Mouse (Mus musculus) neural tube, embryonic 15.5 days (tissue): ENCODE measurements around the gene Gm11559. TPM values are rescaled to one million over a fixed set of nuclear protein-coding genes. Genes with fewer than 3 reads are reported as not detected.

Source experiments
- ATAC-seq: fragments of 200-750 bp; cut with Nextera tagmentation; 2 replicates; pipeline ENCODE4 v1.8.0; 2017; ENCODE audit warnings: mild to moderate bottlenecking, moderate TSS enrichment, moderate library complexity; ENCODE audit not compliant: low FRiP score
- H3K27ac ChIP-seq: fragments of 300-500 bp; sonication (generic); replicated peaks from 2 replicates; pipeline ENCODE4 v1.5.1; 2015; ENCODE audit warnings: mild to moderate bottlenecking, inconsistent platforms
- H3K27me3 ChIP-seq: fragments of 300-500 bp; sonication (generic); replicated peaks from 2 replicates; pipeline ENCODE4 v1.6.1; 2015; ENCODE audit warnings: inconsistent platforms
- H3K36me3 ChIP-seq: fragments of 300-500 bp; sonication (generic); 2 replicates; pipeline ENCODE4 v1.6.1; 2015; ENCODE audit warnings: inconsistent platforms
- H3K4me1 ChIP-seq: fragments of 300-500 bp; sonication (generic); 2 replicates; pipeline ENCODE4 v1.6.1; 2015; ENCODE audit warnings: inconsistent platforms
- H3K4me2 ChIP-seq: fragments of 300-500 bp; sonication (generic); 2 replicates; pipeline ENCODE4 v1.6.1; 2015; ENCODE audit warnings: inconsistent platforms, mild to moderate bottlenecking, moderate library complexity
- H3K4me3 ChIP-seq: fragments of 300-500 bp; sonication (generic); replicated peaks from 2 replicates; pipeline ENCODE4 v1.5.1; 2015; ENCODE audit warnings: mild to moderate bottlenecking, inconsistent platforms
- H3K9ac ChIP-seq: fragments of 300-500 bp; sonication (generic); replicated peaks from 2 replicates; pipeline ENCODE4 v1.6.1; 2015; ENCODE audit warnings: mild to moderate bottlenecking, inconsistent platforms
- H3K9me3 ChIP-seq: fragments of 300-500 bp; sonication (generic); replicated peaks from 2 replicates; pipeline ENCODE4 v1.6.1; 2016; ENCODE audit warnings: inconsistent platforms
- WGBS: fragments of 180-500 bp; shearing (Covaris S2); methylation state at CpG from one replicate; pipeline ENCODE4 v1.1.7; 2015; ENCODE audit warnings: mixed read lengths; 5-methylcytosine and 5-hydroxymethylcytosine counted together
- polyA plus RNA-seq: library from polyadenylated mRNA; unstranded; fragments of >200 nt; fragmentation: Nextera tagmentation; extraction: Ambion mirVana; gene quantifications from 2 replicates; pipeline ENCODE4 v1.2.1, GENCODE M21; 2015

Gm11559 gene
- polyA plus RNA-seq, 1 experiment from 2014 or later: not detected

DNA sequence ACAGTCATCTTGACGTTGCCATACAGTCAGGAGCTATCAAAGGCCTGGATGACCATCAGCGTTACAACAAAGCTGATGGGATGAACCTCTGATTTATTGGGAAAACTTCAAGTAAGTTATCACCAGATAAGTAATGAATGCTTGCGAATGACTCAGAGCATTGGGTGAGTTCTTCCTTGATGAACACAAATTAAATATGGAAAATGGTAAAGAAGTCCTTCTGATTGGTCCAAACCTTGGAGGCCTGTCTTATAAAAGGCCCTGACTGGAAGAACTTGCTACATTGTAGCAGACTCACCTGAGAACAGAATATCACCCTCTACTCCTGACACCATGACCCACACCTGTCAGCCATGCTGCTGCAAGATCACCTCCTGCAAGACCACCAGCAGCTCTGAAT is 50.2 kb downstream of the Gm11559 start, which contains the start of gene Gm11565:
TSS of gene Gm11565 (plus strand) at position 301 of the 400 bp plus-strand sequence.
- Histone ChIP-seq H3K9me3 (no peaks in the 10 kb centered on the region), H3K4me2 (no peak within 1 kb of the TSS), H3K36me3 (no peaks in the 10 kb centered on the region), H3K4me3 (no peak within 1 kb of the TSS), H3K4me1 (no peaks in the 10 kb centered on the region), H3K27ac (no peak within 1 kb of the TSS), H3K9ac (no peak within 1 kb of the TSS), H3K27me3 (no peaks in the 10 kb centered on the region)
- WGBS: 96% methylated on average over 3 of the region's 3 CpGs
- ATAC-seq: no peak

Other genes with a start within 250 kb of the Gm11559 start
- not detected in 2 replicates for gene Krtap2-4, start 249.6 kb upstream of the Gm11559 start, polyA plus RNA-seq
- not detected in 2 replicates for gene Gm11562, start 244.0 kb upstream of the Gm11559 start, polyA plus RNA-seq
- not detected in 2 replicates for gene Krtap4-1, start 236.2 kb upstream of the Gm11559 start, polyA plus RNA-seq
- not detected in 2 replicates for gene Krtap4-2, start 229.4 kb upstream of the Gm11559 start, polyA plus RNA-seq
- gene Krtap4-7, start 220.4 kb upstream of the Gm11559 start, polyA plus RNA-seq: not detected in 2 replicates
- gene Gm11555, start 214.2 kb upstream of the Gm11559 start, polyA plus RNA-seq: not detected in 2 replicates
- gene Gm11563, start 205.5 kb upstream of the Gm11559 start, polyA plus RNA-seq: not detected in 2 replicates
- gene Krtap4-6, start 198.5 kb upstream of the Gm11559 start, polyA plus RNA-seq: not detected in 2 replicates
- gene Gm14190, start 173.7 kb upstream of the Gm11559 start, polyA plus RNA-seq: not detected in 2 replicates
- gene Gm14180, start 130.2 kb upstream of the Gm11559 start, polyA plus RNA-seq: not detected in 2 replicates
- not detected in 2 replicates for gene Gm11595, start 91.6 kb upstream of the Gm11559 start, polyA plus RNA-seq
- not detected in 2 replicates for gene Krtap4-8, start 83.8 kb upstream of the Gm11559 start, polyA plus RNA-seq
- not detected in 2 replicates for gene Krtap4-9, start 79.3 kb upstream of the Gm11559 start, polyA plus RNA-seq
- gene Gm11596, start 71.0 kb upstream of the Gm11559 start, polyA plus RNA-seq: not detected in 2 replicates
- gene Gm11569, start 65.5 kb upstream of the Gm11559 start, polyA plus RNA-seq: not detected in 2 replicates
- not detected in 2 replicates for gene Gm11554, start 60.0 kb upstream of the Gm11559 start, polyA plus RNA-seq
- gene Krtap4-13, start 54.6 kb upstream of the Gm11559 start, polyA plus RNA-seq: not detected in 2 replicates
- gene Gm11564, start 48.8 kb upstream of the Gm11559 start, polyA plus RNA-seq: not detected in 2 replicates
- gene 2300003K06Rik, start 26.4 kb upstream of the Gm11559 start, polyA plus RNA-seq: not detected in 2 replicates
- gene Krtap4-16, start 12.9 kb upstream of the Gm11559 start, polyA plus RNA-seq: not detected in 2 replicates
- not detected in 2 replicates for gene Gm11568, start 6.6 kb upstream of the Gm11559 start, polyA plus RNA-seq
- not detected in 2 replicates for gene Krtap9-1, start 8.9 kb downstream of the Gm11559 start, polyA plus RNA-seq
- gene Gm11567, start 14.7 kb downstream of the Gm11559 start, polyA plus RNA-seq: not detected in 2 replicates
- gene Krtap31-1, start 43.4 kb downstream of the Gm11559 start, polyA plus RNA-seq: not detected in 2 replicates
- not detected in 2 replicates for gene Gm11565, start 50.3 kb downstream of the Gm11559 start, polyA plus RNA-seq
- not detected in 2 replicates for gene Krtap31-2, start 71.8 kb downstream of the Gm11559 start, polyA plus RNA-seq
- not detected in 2 replicates for gene Krtap9-5, start 84.0 kb downstream of the Gm11559 start, polyA plus RNA-seq
- not detected in 2 replicates for gene Krtap29-1, start 114.6 kb downstream of the Gm11559 start, polyA plus RNA-seq
- gene Krtap16-1, start 122.1 kb downstream of the Gm11559 start, polyA plus RNA-seq: 0.13 and 0.23 TPM in 2 replicates
- 0.69 and 1.00 TPM in 2 replicates for gene Krtap17-1, start 129.5 kb downstream of the Gm11559 start, polyA plus RNA-seq
- not detected in 2 replicates for gene Krt33a, start 151.7 kb downstream of the Gm11559 start, polyA plus RNA-seq
- 0.11 TPM in 1 of 2 replicates, not detected in the other for gene Krt33b, start 165.4 kb downstream of the Gm11559 start, polyA plus RNA-seq
- gene Krt34, start 177.1 kb downstream of the Gm11559 start, polyA plus RNA-seq: not detected in 2 replicates
- not detected in 2 replicates for gene Krt31, start 186.1 kb downstream of the Gm11559 start, polyA plus RNA-seq
- not detected in 2 replicates for gene Krt32, start 223.8 kb downstream of the Gm11559 start, polyA plus RNA-seq
- gene Krt35, start 231.8 kb downstream of the Gm11559 start, polyA plus RNA-seq: 0.09 TPM in 1 of 2 replicates, not detected in the other
- 0.14 TPM in 1 of 2 replicates, not detected in the other for gene Krt36, start 241.2 kb downstream of the Gm11559 start, polyA plus RNA-seq